Mouse (Mus musculus) thymus, adult 2 months (tissue): Measurements from ENCODE around the gene Hist1h2bf.

Source experiments
- CTCF ChIP-seq: fragments of 200-500 bp; IDR thresholded peaks from 2 replicates; pipeline ENCODE4 v1.5.1; 2012; ENCODE audit warnings: mild to moderate bottlenecking, control low read depth, low read length, moderate library complexity, borderline replicate concordance; ENCODE audit not compliant: control insufficient read depth, poor library complexity, insufficient read depth; ENCODE audit errors: extremely low read depth
- POLR2A ChIP-seq: fragments of 200-500 bp; IDR thresholded peaks from 2 replicates; pipeline ENCODE4 v1.6.1; 2012; ENCODE audit warnings: mild to moderate bottlenecking, low read length, control low read depth, moderate library complexity; ENCODE audit not compliant: control insufficient read depth, poor library complexity, insufficient read depth; ENCODE audit errors: extremely low read depth

GRCm38 (mm10) chr13:23603182-23603699, 29.2 kb upstream of the Hist1h2bf start:
- TF ChIP-seq CTCF (no peak), POLR2A (no peak)
